39 mouse cellular contexts compared by ENCODE assay signal in the genomic region with DNA sequence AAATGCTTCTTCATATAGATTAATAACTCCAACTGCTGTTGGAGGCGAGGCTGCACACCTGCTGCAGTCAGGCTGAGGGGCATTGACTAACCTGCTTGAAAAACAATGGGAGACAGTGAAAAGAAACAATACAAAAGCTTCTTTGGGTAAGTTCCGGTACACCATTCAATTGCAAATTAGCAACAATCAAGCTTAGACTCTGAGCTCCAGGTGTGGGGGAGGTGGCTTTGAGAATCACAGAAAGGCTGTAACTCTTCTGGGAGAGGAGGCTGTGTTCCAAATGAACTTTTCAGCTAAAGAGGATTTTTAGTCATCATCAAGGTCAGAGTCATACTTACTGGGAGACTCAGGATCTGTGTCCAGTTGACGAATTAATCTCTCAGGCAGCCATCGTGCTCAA. TPM values are rescaled to one million over a fixed set of nuclear protein-coding genes. Genes with fewer than 3 reads are reported as not detected.
"Had no signal": no experiment of that assay in that cellular context is flagged by ENCODE, and none has a peak within 500 bp of the region (broad histone marks: within the 10 kb centered on the region; RNA-seq: fewer than 3 reads in every experiment).

No protein-coding gene starts in this region.

- H3K4me1 ChIP-seq: heart, embryonic 10.5 days; heart, embryonic 12.5 days; heart, embryonic 13.5 days; heart, embryonic 15.5 days; hindbrain, embryonic 10.5 days; hindbrain, embryonic 12.5 days; hindbrain, embryonic 13.5 days; hindbrain, embryonic 15.5 days; intestine, embryonic 15.5 days; kidney, embryonic 15.5 days had no signal

- DNase-seq: heart, postnatal 10 days; heart, postnatal 14 days; heart, postnatal 36 days; heart, postnatal 4 days; kidney, adult 11 months; kidney, adult 18-20 months; kidney, adult 2 months; kidney, adult 8-10 months; kidney, adult 9 months; kidney, postnatal 10 days; kidney, postnatal 14 days; kidney, postnatal 25 days; kidney, postnatal 36 days; kidney, postnatal 4 days; layer of hippocampus, adult 9-11 months; layer of hippocampus, postnatal 36 days had no signal

- H3K36me3 ChIP-seq: heart, embryonic 10.5 days; heart, embryonic 12.5 days; heart, embryonic 13.5 days; heart, embryonic 15.5 days; hindbrain, embryonic 10.5 days; hindbrain, embryonic 12.5 days; hindbrain, embryonic 13.5 days; hindbrain, embryonic 15.5 days; intestine, embryonic 15.5 days; kidney, embryonic 15.5 days had no signal

- H3K4me3 ChIP-seq: heart, embryonic 10.5 days; heart, embryonic 12.5 days; heart, embryonic 13.5 days; heart, embryonic 15.5 days; hindbrain, embryonic 10.5 days; hindbrain, embryonic 12.5 days; hindbrain, embryonic 13.5 days; hindbrain, embryonic 15.5 days; intestine, embryonic 15.5 days; kidney, embryonic 15.5 days; layer of hippocampus, adult 2 months; left cerebral cortex, adult 2 months had no signal

- H3K9ac ChIP-seq: heart, embryonic 12.5 days; heart, embryonic 13.5 days; heart, embryonic 15.5 days; hindbrain, embryonic 12.5 days; hindbrain, embryonic 13.5 days; hindbrain, embryonic 14.5 days; hindbrain, embryonic 15.5 days; intestine, embryonic 15.5 days; kidney, embryonic 15.5 days had no signal

- H3K27ac ChIP-seq: heart, embryonic 10.5 days; heart, embryonic 13.5 days; heart, embryonic 15.5 days; hindbrain, embryonic 10.5 days; hindbrain, embryonic 12.5 days; hindbrain, embryonic 13.5 days; hindbrain, embryonic 14.5 days; hindbrain, embryonic 15.5 days; hindbrain, postnatal 0 days; intestine, embryonic 15.5 days; kidney, embryonic 15.5 days; kidney, postnatal 0 days; layer of hippocampus, adult 2 months; left cerebral cortex, adult 2 months had no signal

- H3K9me3 ChIP-seq: heart, embryonic 10.5 days; heart, embryonic 15.5 days; hindbrain, embryonic 15.5 days; intestine, embryonic 15.5 days; kidney, embryonic 15.5 days had no signal

RNA-seq across cellular contexts. Expression of gene Olfr916, which starts 27.3 kb away (rescaled TPM):
- total RNA-seq: heart, postnatal 10 days; heart, postnatal 14 days; heart, postnatal 25 days; heart, postnatal 36 days; heart, postnatal 4 days; hematopoietic stem cell, adult 5-6 weeks; hindbrain, postnatal 0 days; layer of hippocampus, adult 18-20 months; layer of hippocampus, adult 2 months; layer of hippocampus, adult 8-10 months; layer of hippocampus, postnatal 10 days; layer of hippocampus, postnatal 14 days; layer of hippocampus, postnatal 25 days; layer of hippocampus, postnatal 36 days; left cerebral cortex, adult 18-20 months; left cerebral cortex, adult 2 months had no signal

RNA-seq across cellular contexts. Expression of gene Olfr914, which starts 27.5 kb away (rescaled TPM):
- total RNA-seq: heart, postnatal 10 days; heart, postnatal 14 days; heart, postnatal 25 days; heart, postnatal 36 days; heart, postnatal 4 days; hematopoietic stem cell, adult 5-6 weeks; hindbrain, postnatal 0 days; layer of hippocampus, adult 18-20 months; layer of hippocampus, adult 2 months; layer of hippocampus, adult 8-10 months; layer of hippocampus, postnatal 10 days; layer of hippocampus, postnatal 14 days; layer of hippocampus, postnatal 25 days; layer of hippocampus, postnatal 36 days; left cerebral cortex, adult 18-20 months; left cerebral cortex, adult 2 months had no signal

RNA-seq across cellular contexts. Expression of gene Olfr917, which starts 33.2 kb away (rescaled TPM):
- total RNA-seq: heart, postnatal 10 days; heart, postnatal 14 days; heart, postnatal 25 days; heart, postnatal 36 days; heart, postnatal 4 days; hematopoietic stem cell, adult 5-6 weeks; hindbrain, postnatal 0 days; layer of hippocampus, adult 18-20 months; layer of hippocampus, adult 2 months; layer of hippocampus, adult 8-10 months; layer of hippocampus, postnatal 10 days; layer of hippocampus, postnatal 14 days; layer of hippocampus, postnatal 25 days; layer of hippocampus, postnatal 36 days; left cerebral cortex, adult 18-20 months; left cerebral cortex, adult 2 months had no signal

RNA-seq across cellular contexts. Expression of gene Olfr913, which starts 39.8 kb away (rescaled TPM):
- total RNA-seq: heart, postnatal 10 days; heart, postnatal 14 days; heart, postnatal 25 days; heart, postnatal 36 days; heart, postnatal 4 days; hematopoietic stem cell, adult 5-6 weeks; hindbrain, postnatal 0 days; layer of hippocampus, adult 18-20 months; layer of hippocampus, adult 2 months; layer of hippocampus, adult 8-10 months; layer of hippocampus, postnatal 10 days; layer of hippocampus, postnatal 14 days; layer of hippocampus, postnatal 25 days; layer of hippocampus, postnatal 36 days; left cerebral cortex, adult 18-20 months; left cerebral cortex, adult 2 months had no signal

RNA-seq across cellular contexts. Expression of gene Olfr918, which starts 42.0 kb away (rescaled TPM):
- total RNA-seq: heart, postnatal 10 days; heart, postnatal 14 days; heart, postnatal 25 days; heart, postnatal 36 days; heart, postnatal 4 days; hematopoietic stem cell, adult 5-6 weeks; hindbrain, postnatal 0 days; layer of hippocampus, adult 18-20 months; layer of hippocampus, adult 2 months; layer of hippocampus, adult 8-10 months; layer of hippocampus, postnatal 10 days; layer of hippocampus, postnatal 14 days; layer of hippocampus, postnatal 25 days; layer of hippocampus, postnatal 36 days; left cerebral cortex, adult 18-20 months; left cerebral cortex, adult 2 months had no signal
